Mouse (Mus musculus) urinary bladder, adult 18-20 months (tissue): ENCODE measurements around the gene Cox15.

ENCODE experiments used
- DNase-seq, 2 experiments: peaks; one replicate each; pipeline ENCODE4 v3.0.0; 2022; ENCODE audit warnings: low spot score in 2 of 2, mixed read lengths in 2 of 2

Cox15 gene

GRCm38 (mm10) chr19:43752489-43753225, at the start of gene Cox15, which contains the start of gene Cutc:
Gene Cox15 (minus strand): TSS chr19:43753000.
Gene Cutc (plus strand): TSS chr19:43752996.
- DNase-seq: peak; percentile 94 to 98

GRCm38 (mm10) chr19:43801427-43802051, 48.7 kb upstream of the Cox15 start:
- no peak for DNase-seq

GRCm38 (mm10) chr19:43797216-43797615, 44.4 kb upstream of the Cox15 start:
- DNase-seq: no peak

GRCm38 (mm10) chr19:43795511-43795910, 42.7 kb upstream of the Cox15 start:
- DNase-seq: no peak

GRCm38 (mm10) chr19:43793951-43794350, 41.2 kb upstream of the Cox15 start:
- DNase-seq: no peak

- no peak for DNase-seq
Observed at GRCm38 (mm10) chr19:43792537-43792936, 39.7 kb upstream of the Cox15 start.

- DNase-seq: no peak
Observed at GRCm38 (mm10) chr19:43789817-43790216, 37.0 kb upstream of the Cox15 start.

GRCm38 (mm10) chr19:43786249-43787026, 33.6 kb upstream of the Cox15 start:
- DNase-seq: no peak

- no peak for DNase-seq
Observed at GRCm38 (mm10) chr19:43784761-43785160, 32.0 kb upstream of the Cox15 start.

GRCm38 (mm10) chr19:43781980-43782379, 29.2 kb upstream of the Cox15 start, which contains the start of gene Abcc2:
Gene Abcc2 (plus strand): TSS chr19:43782192.
- no peak for DNase-seq

- DNase-seq: no peak
Observed at GRCm38 (mm10) chr19:43780391-43780790, 27.6 kb upstream of the Cox15 start.

GRCm38 (mm10) chr19:43777308-43777707, 24.5 kb upstream of the Cox15 start:
- no peak for DNase-seq

GRCm38 (mm10) chr19:43776561-43776960, 23.8 kb upstream of the Cox15 start:
- no peak for DNase-seq

GRCm38 (mm10) chr19:43775433-43775832, 22.6 kb upstream of the Cox15 start:
- no peak for DNase-seq

GRCm38 (mm10) chr19:43772311-43772710, 19.5 kb upstream of the Cox15 start:
- no peak for DNase-seq

- no peak for DNase-seq
Observed at GRCm38 (mm10) chr19:43771499-43771969, 18.7 kb upstream of the Cox15 start.

- no peak for DNase-seq
Observed at GRCm38 (mm10) chr19:43770584-43770983, 17.8 kb upstream of the Cox15 start.

GRCm38 (mm10) chr19:43769366-43769960, 16.7 kb upstream of the Cox15 start:
- no peak for DNase-seq

GRCm38 (mm10) chr19:43767549-43768322, 14.9 kb upstream of the Cox15 start:
- peak in 1 of 2 experiments; percentile 21 for DNase-seq

GRCm38 (mm10) chr19:43766451-43766850, 13.7 kb upstream of the Cox15 start:
- DNase-seq: no peak

GRCm38 (mm10) chr19:43762410-43762809, 9.6 kb upstream of the Cox15 start:
- no peak for DNase-seq
